ENCODE assay signal across 7 mouse cellular contexts in the genomic region with DNA sequence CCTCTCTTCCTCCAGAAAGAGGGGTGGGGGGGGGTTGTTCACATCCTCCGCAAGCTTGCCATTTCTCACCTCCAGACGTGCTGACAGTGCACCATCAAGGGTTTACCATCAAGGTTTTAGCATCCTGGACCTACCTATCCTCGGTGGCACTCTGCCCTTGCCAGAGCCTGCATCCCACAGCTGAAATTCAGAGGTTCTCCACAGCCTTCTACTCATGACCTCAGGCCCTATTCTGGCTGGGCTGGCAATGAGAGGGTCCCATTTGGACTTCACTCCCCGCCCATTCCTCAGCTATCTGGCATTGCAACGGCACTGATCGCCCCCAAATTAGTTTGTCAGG. TPM values are rescaled to one million over a fixed set of nuclear protein-coding genes. Genes with fewer than 3 reads are reported as not detected.
A peak's percentile ranks its signal among the peaks of the same experiment; 100 is the strongest.
DNase-seq lines count a peak whose midpoint lies in the region; ATAC-seq lines count a peak whose summit lies in the region.
"Not testable (repeated sequence)": the region's sequence is repeated elsewhere in the genome, so short reads cannot be mapped to it uniquely, and the experiment has no call there.

No protein-coding gene starts in this region.

- WGBS in embryonic facial prominence, embryonic 12.5 days = 8% methylated on average over 3 of the region's 6 CpGs
- WGBS in hindbrain, embryonic 12.5 days = 9% methylated on average over 3 of the region's 6 CpGs
- 5% methylated on average over 3 of the region's 6 CpGs for WGBS in kidney, embryonic 16.5 days
- WGBS in liver, embryonic 13.5 days (ENCODE audit: insufficient replicate concordance) = 26% methylated on average over 3 of the region's 6 CpGs
- 2% methylated on average over 3 of the region's 6 CpGs for WGBS in midbrain, embryonic 12.5 days

- H3K27ac ChIP-seq in embryonic facial prominence, embryonic 12.5 days = peak overlapping the region; percentile 82
- H3K27ac ChIP-seq in hindbrain, embryonic 12.5 days = peak overlapping the region; percentile 94
- H3K27ac ChIP-seq in kidney, embryonic 16.5 days (ENCODE audit: low read length) = peak overlapping the region; percentile 46
- not testable (repeated sequence) for H3K27ac ChIP-seq in liver, embryonic 13.5 days
- H3K27ac ChIP-seq in midbrain, embryonic 12.5 days (replicated peaks) = peak overlapping the region; percentile 95

- H3K4me3 ChIP-seq in embryonic facial prominence, embryonic 12.5 days = peak overlapping the region; percentile 35
- peak overlapping the region; percentile 53 for H3K4me3 ChIP-seq in hindbrain, embryonic 12.5 days
- peak overlapping the region; percentile 36 for H3K4me3 ChIP-seq in kidney, embryonic 16.5 days (ENCODE audit: low read length)
- H3K4me3 ChIP-seq in liver, embryonic 13.5 days (replicated peaks) = peak overlapping the region; percentile 43
- peak overlapping the region; percentile 61 for H3K4me3 ChIP-seq in midbrain, embryonic 12.5 days

- H3K27me3 ChIP-seq in embryonic facial prominence, embryonic 12.5 days; hindbrain, embryonic 12.5 days; kidney, embryonic 16.5 days (ENCODE audit: insufficient read depth, low read length); liver, embryonic 13.5 days; midbrain, embryonic 12.5 days: not testable (repeated sequence)

- H3K4me2 ChIP-seq in embryonic facial prominence, embryonic 12.5 days (replicated peaks) = peak overlapping the region; percentile 62
- H3K4me2 ChIP-seq in hindbrain, embryonic 12.5 days (replicated peaks) = peak overlapping the region; percentile 51
- peak overlapping the region; percentile 53 for H3K4me2 ChIP-seq in kidney, embryonic 16.5 days (replicated peaks; ENCODE audit: low read depth, low read length)
- peak overlapping the region; percentile 63 for H3K4me2 ChIP-seq in liver, embryonic 13.5 days
- peak overlapping the region; percentile 57 for H3K4me2 ChIP-seq in midbrain, embryonic 12.5 days (replicated peaks)

- not testable (repeated sequence) for H3K36me3 ChIP-seq in embryonic facial prominence, embryonic 12.5 days; hindbrain, embryonic 12.5 days; kidney, embryonic 16.5 days (ENCODE audit: insufficient read depth, low read length); liver, embryonic 13.5 days; midbrain, embryonic 12.5 days

- DNase-seq in liver, embryonic 13.5 days = not testable (repeated sequence)
- peak; percentile 62 for DNase-seq in right cerebral cortex, postnatal 4 days

- not testable (repeated sequence) for H3K4me1 ChIP-seq in embryonic facial prominence, embryonic 12.5 days; hindbrain, embryonic 12.5 days; kidney, embryonic 16.5 days (ENCODE audit: insufficient read depth, low read length); liver, embryonic 13.5 days (replicated peaks); midbrain, embryonic 12.5 days

- H3K9ac ChIP-seq in embryonic facial prominence, embryonic 12.5 days = peak overlapping the region; percentile 30; the same call in 1 of the 2 replicates
- H3K9ac ChIP-seq in hindbrain, embryonic 12.5 days = peak overlapping the region; percentile 71
- H3K9ac ChIP-seq in kidney, embryonic 16.5 days (replicated peaks; ENCODE audit: low read length); liver, embryonic 13.5 days: not testable (repeated sequence)
- H3K9ac ChIP-seq in midbrain, embryonic 12.5 days (replicated peaks) = peak overlapping the region; percentile 73

- not testable (repeated sequence) for H3K9me3 ChIP-seq in embryonic facial prominence, embryonic 12.5 days; hindbrain, embryonic 12.5 days (replicated peaks); kidney, embryonic 16.5 days (ENCODE audit: low read length); liver, embryonic 13.5 days (replicated peaks); midbrain, embryonic 12.5 days

- ATAC-seq in embryonic facial prominence, embryonic 12.5 days (ENCODE audit: insufficient number of reproducible peaks, insufficient read depth, low FRiP score, low TSS enrichment); hindbrain, embryonic 12.5 days (ENCODE audit: low FRiP score); liver, embryonic 13.5 days (ENCODE audit: low read depth): not testable (repeated sequence)
- peak; percentile 7 for ATAC-seq in frontal cortex, adult (ENCODE audit: low TSS enrichment)
- ATAC-seq in kidney, embryonic 16.5 days (ENCODE audit: low FRiP score, low TSS enrichment) = peak; percentile 35
- peak; percentile 21 for ATAC-seq in midbrain, embryonic 12.5 days (ENCODE audit: low FRiP score, low read depth)

RNA-seq across cellular contexts. Expression of a gene that starts 3.1 kb away (rescaled TPM):
- 41.4 and 48.5 TPM in 2 replicates for polyA plus RNA-seq in embryonic facial prominence, embryonic 12.5 days (2016; fragmentation: Nextera tagmentation; extraction: Ambion mirVana)
- polyA plus RNA-seq in hindbrain, embryonic 12.5 days (2016; fragmentation: Nextera tagmentation; extraction: Ambion mirVana) = 153 and 157 TPM in 2 replicates
- polyA plus RNA-seq in kidney, embryonic 16.5 days (2015; fragmentation: Nextera tagmentation; extraction: Ambion mirVana) = 12.6 and 13.7 TPM in 2 replicates
- polyA plus RNA-seq in liver, embryonic 13.5 days (2015; fragmentation: Nextera tagmentation; extraction: Ambion mirVana) = 1.2 and 1.3 TPM in 2 replicates
- 200 and 205 TPM in 2 replicates for polyA plus RNA-seq in midbrain, embryonic 12.5 days (2016; fragmentation: Nextera tagmentation; extraction: Ambion mirVana)

RNA-seq across cellular contexts. Expression of a gene that starts 55.3 kb away (rescaled TPM):
- polyA plus RNA-seq in embryonic facial prominence, embryonic 12.5 days (2016; fragmentation: Nextera tagmentation; extraction: Ambion mirVana) = 46.2 and 51.6 TPM in 2 replicates
- 43.6 and 47.1 TPM in 2 replicates for polyA plus RNA-seq in hindbrain, embryonic 12.5 days (2016; fragmentation: Nextera tagmentation; extraction: Ambion mirVana)
- 59.5 and 59.6 TPM in 2 replicates for polyA plus RNA-seq in kidney, embryonic 16.5 days (2015; fragmentation: Nextera tagmentation; extraction: Ambion mirVana)
- 34.4 and 36.3 TPM in 2 replicates for polyA plus RNA-seq in liver, embryonic 13.5 days (2015; fragmentation: Nextera tagmentation; extraction: Ambion mirVana)
- polyA plus RNA-seq in midbrain, embryonic 12.5 days (2016; fragmentation: Nextera tagmentation; extraction: Ambion mirVana) = 43.6 and 44.7 TPM in 2 replicates
